Mouse (Mus musculus) central nervous system, embryonic 18 days (tissue): Measurements from ENCODE around the gene Tmem199. TPM values are rescaled to one million over a fixed set of nuclear protein-coding genes. Genes with fewer than 3 reads are reported as not detected.

Experiments
- polyA plus RNA-seq: library from polyadenylated mRNA; depleted of rRNA; stranded (reverse); fragments of >200 nt; gene quantifications from 2 replicates; pipeline ENCODE4 v1.2.3, GENCODE M21; 2012; rRNA removed

The Tmem199 gene
- polyA plus RNA-seq: 64.8 and 65.4 TPM in 2 replicates

DNA sequence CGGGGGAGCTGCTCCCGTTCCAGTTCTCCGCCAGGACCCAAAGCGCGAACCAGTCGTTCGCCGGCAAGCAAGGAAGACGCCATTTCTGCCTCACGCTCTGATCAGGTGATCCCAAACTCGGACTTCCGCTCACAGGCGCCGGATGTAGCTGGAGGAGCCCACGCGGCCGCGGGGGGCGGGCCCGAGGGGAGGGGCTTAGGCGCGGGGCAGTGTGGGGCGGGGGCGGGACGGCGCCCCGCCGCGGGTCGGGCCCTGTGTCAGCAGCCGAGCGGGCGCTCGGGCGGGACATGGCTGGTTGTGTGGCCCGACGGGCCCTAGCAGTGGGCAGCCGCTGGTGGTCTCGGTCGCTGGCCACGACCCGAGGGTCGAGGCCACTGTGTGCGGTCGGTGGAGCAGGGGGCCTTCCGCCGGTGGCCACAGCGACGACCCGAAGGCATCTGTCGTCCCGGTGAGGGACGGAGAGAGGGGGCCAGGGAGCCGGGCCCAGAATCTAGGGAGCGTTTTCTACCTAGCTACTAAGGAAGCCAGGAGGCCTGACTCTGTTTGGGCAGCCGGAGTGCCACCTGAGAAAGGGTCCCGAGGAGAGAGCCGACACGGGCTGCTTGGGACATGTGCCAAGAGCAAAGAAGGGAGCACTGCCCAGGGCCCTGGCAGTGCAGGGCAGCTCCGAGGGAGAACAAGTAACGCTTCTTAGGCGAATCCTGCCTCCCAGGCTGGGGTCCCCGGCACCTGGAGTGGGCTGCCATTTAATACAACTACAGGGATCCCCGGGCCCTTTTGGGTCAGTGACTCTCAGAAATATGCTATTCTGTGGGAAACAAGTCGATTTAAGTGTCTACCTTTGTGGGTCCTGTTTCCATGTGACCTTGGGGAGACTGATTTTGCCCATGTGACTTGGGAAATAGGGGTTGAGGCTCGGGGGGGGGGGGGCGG is at the start of gene Tmem199, which contains the start of gene Poldip2:
TSS of gene Tmem199 (minus strand) at position 148 of the 933 bp plus-strand sequence.
TSS of gene Poldip2 (plus strand) at position 169 of the 933 bp plus-strand sequence.

DNA sequence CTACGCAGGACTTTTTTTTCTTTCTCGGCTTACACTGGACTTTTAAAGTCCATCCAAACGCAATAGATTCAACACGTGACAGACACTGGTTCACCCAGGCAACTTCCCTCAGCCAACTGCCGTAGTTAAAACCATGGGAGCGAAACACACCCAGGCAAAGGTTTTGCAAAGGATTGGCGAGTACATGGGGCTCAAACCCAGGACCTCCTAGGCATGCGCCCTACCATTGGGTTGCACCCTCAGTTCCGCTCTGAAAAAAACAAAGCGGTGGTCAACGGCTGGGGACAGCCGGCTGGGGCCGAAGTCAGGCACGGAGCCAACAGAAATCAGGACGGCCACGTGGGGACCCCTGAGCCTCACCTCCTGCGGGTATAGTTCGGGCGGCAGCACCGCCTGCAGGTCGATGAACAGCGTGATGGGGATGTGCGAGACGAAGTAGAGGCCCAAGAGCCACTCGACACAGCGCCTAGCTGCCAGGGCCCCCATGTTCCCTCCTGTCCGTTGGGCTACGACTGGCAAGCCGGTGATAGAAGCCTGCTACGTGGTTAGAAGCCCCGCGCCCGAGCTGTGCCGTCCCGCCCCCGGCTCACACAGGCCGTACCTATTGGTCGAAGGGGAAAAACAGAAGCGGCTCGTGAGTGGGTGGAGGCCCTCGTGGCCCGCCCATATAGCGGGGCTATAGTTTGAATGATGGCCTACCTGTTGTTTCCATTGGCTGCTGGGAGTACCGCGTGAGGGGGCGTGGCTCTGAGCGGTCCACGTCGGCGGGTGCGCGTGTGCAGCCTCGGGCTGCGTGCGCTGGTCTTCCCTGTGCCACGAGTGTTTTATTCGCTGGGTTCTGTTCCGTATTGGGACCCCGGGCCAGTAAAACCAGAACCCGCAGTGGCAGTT is 38.4 kb upstream of the Tmem199 start, which contains the start of gene Tmem97:
TSS of gene Tmem97 (minus strand) at position 610 of the 891 bp plus-strand sequence.

DNA sequence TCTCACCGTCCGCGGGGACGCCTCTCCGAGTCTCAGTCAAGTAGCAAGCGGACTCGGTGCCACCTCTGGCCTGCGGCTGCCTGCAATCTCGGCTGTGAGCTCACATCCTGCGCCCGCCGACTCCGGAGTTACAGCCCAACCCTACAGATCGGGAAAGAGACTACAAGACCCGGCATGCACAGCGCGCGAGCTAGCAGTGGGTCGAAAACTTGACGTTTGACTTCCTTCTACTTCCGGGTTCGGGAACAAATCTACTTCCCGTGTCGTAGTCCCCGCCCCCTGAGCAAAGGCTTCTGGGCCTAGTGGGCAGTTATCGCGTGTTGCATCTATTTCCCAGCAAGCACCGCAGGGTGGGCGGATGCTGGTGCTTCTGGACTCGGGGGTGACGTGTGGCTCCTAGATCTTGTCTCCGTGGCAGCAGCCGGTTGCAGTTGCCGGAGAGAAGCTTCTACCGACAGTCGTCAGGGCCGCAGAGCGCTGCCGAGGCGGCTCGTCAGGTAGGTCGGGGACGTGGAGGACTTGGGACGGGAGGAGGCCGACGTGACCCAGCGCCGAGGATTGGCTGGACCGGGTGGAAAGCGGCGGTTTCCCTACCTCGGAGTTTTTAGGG is 24.2 kb upstream of the Tmem199 start, which contains the start of the genes Tnfaip1 and Ift20:
TSS of gene Tnfaip1 (minus strand) at position 253 of the 610 bp plus-strand sequence.
TSS of gene Ift20 (plus strand) at position 282 of the 610 bp plus-strand sequence.

DNA sequence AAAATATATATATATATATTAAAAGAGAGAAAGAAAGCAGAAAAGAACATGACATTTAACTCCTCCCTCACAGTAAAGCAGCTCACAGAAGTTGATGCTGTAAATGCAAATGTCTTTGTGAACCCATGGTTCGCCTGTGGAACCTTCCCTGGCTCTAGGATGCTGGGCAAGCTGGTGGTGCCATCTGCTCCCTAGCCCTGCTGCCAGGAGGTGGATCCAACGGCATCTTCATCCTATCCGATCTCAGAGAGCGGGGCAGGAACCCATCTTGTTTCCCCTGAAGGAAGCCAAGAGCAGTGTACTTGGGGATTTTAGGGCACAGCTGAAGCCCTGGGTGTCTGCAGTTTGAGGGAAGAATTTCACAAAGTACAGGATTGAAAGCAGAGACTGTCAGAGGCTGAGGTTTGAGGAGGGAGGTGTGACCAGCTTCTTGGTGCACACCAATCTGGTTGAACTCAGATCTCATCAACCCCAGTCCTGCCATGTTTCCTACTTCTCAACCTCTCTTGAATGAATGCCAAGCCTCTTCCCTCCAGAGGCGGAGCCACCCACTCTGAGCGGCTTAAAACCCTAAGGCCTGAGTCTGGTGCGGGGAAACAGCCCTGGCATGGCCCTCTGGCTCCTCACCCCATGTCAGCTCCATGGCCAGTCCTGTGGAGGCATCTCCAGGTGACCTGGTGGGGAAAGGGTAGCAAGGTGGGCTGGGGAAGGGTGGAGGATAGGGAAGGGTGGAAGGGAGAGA is 8.9 kb downstream of the Tmem199 start, which contains the start of gene Sebox:
TSS of gene Sebox (plus strand) at position 539 of the 742 bp plus-strand sequence.

DNA sequence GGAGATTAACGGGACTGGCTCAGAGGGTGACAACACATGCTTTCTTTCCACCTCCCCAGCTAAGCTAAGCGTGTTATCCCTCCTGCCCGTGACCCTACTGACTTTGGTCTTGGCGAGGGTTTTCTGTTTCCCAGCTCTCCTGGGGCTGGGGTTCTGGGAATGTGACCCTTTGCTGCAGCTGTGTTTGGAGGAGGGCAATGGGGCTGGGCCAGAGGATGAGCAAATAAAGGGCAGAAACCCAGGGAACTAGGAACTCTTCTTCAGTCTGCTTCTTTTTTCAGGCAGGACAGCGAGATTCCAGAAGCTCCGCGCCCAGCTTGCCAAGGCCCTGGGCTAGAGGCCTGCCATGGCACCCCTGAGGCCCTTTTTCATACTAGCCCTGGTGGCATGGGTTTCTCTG is 13.0 kb downstream of the Tmem199 start, which contains the start of gene Vtn:
TSS of gene Vtn (plus strand) at position 88 of the 400 bp plus-strand sequence.

DNA sequence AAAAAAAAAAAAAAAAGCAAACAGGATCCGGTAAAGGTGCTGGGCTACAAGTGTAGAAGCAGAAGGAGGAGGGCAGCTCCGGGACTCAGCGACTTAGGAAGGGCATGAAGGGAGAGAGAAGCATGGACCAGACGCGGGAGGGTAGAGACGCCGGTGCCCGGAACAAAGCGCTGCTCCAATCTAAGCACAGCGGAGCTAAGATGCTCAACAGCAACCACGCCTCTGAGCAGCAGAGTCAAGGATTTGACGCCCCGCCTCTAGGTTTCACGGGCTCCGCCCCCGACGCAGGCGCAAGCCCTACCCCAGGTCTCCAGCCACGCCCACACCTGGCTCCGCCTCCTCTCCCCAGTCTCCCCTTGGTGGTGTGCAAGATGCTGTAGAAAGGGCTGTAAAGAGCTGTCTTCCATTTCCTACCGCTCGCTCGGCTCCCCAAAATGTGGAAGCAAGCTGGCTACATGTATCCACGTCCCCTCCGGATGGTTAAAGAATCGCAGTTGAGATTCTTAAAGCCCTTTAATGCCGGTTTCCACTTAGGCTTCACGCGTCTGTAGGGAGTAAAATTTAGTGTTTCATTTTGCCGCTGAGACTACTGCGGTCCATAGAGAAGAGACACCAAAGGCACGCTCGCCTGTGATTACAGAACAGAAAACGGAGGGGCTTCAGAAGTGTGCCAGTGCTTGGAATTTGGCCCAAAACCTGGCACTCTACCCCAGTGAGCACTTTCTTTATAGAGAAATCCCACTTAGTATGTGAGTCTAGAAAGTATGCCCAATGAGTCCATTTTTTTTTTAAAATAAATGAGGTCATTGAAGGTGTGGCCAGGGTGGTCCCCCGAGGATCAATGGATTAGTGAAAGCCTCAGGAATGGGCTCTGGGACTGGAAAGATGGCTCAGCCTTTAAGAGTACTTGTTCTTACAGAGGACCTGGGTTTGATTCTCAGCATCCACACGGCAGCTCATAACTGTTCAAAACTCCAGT is 14.1 kb downstream of the Tmem199 start, which contains the start of gene Sarm1:
TSS of gene Sarm1 (minus strand) at position 211 of the 979 bp plus-strand sequence.

DNA sequence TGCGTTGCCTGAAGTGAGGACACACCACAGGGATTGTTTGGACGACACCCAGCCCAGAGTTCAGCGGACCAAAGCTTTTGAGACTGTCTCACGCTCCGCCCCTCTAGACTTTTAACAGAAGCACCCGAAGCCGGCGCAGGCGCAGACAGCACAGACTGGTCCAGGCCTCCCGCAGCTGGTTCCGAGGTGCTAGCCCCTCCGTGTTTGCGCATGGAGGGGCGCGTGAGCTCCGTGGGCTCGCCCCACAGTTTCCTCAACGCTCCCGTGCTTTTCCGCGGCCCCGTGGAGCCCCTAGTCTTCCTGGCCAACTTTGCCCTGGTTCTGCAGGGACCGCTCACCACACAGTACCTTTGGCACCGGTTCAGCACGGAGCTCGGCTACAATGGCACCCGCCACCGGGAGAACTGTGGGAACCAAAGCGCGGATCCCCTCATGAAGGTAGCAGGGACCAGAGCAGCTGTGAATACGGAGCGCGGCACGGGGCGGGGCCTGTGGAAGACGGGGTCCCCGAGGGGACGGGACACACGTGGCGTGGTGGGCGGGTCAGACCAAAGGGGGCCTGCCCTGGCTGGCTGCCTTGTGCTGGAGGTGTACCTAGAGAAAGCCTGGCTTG is 46.3 kb downstream of the Tmem199 start, which contains the start of gene Slc46a1:
TSS of gene Slc46a1 (plus strand) at position 130 of the 613 bp plus-strand sequence.

Other genes starting within 250 kb of the Tmem199 start
- 0.26 and 0.44 TPM in 2 replicates for gene BC030499, start 221.3 kb downstream of the Tmem199 start, polyA plus RNA-seq
- gene Spag5, start 210.6 kb downstream of the Tmem199 start, polyA plus RNA-seq: 12.0 and 13.5 TPM in 2 replicates
- 166 and 179 TPM in 2 replicates for gene Aldoc, start 189.2 kb downstream of the Tmem199 start, polyA plus RNA-seq
- gene Pigs, start 183.8 kb downstream of the Tmem199 start, polyA plus RNA-seq: 56.9 and 57.1 TPM in 2 replicates
- gene Unc119, start 168.7 kb downstream of the Tmem199 start, polyA plus RNA-seq: 138 and 147 TPM in 2 replicates
- not detected in 2 replicates for gene Foxn1, start 125.6 kb downstream of the Tmem199 start, polyA plus RNA-seq
- not detected in 2 replicates for gene Slc13a2, start 90.0 kb downstream of the Tmem199 start, polyA plus RNA-seq
- 11.6 and 12.1 TPM in 2 replicates for gene Slc46a1, start 46.5 kb downstream of the Tmem199 start, polyA plus RNA-seq
- 39.2 and 43.0 TPM in 2 replicates for gene Sarm1, start 14.4 kb downstream of the Tmem199 start, polyA plus RNA-seq
- 89.4 and 93.1 TPM in 2 replicates for gene Vtn, start 13.1 kb downstream of the Tmem199 start, polyA plus RNA-seq
- gene Sebox, start 8.7 kb downstream of the Tmem199 start, polyA plus RNA-seq: 0.28 and 0.30 TPM in 2 replicates
- gene Poldip2, start within 50 bp of the Tmem199 start, polyA plus RNA-seq: 110 and 111 TPM in 2 replicates
- 52.8 and 53.0 TPM in 2 replicates for gene Tnfaip1, start 24.2 kb upstream of the Tmem199 start, polyA plus RNA-seq
- gene Ift20, start 24.2 kb upstream of the Tmem199 start, polyA plus RNA-seq: 85.8 and 87.6 TPM in 2 replicates
- gene Tmem97, start 38.6 kb upstream of the Tmem199 start, polyA plus RNA-seq: 15.8 and 17.2 TPM in 2 replicates
- gene Nlk, start 185.2 kb upstream of the Tmem199 start, polyA plus RNA-seq: 37.1 and 39.2 TPM in 2 replicates
- 36.0 and 36.8 TPM in 2 replicates for gene Ccnq, start 239.6 kb upstream of the Tmem199 start, polyA plus RNA-seq